ENCODE assay signal across 28 mouse cellular contexts in the genomic region with DNA sequence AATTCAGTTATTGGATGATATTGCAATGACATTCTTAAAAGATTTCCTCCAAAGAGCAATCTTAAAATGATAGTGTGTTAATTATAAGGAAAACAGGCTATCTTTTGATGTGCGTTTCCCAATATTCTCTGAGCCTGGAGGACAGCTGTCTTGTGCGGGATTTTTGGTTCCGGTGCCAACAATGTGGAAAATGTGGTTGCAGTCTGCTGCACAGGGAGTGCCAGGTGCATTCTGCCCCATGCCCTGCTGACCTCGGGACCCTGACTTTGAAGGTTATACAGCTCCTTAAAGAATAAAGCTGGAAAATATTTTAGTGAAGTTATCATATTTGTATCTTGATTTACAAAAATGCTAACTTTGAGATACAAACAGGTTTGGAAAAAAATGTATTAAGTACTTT.
"Had no signal": no experiment of that assay in that cellular context is flagged by ENCODE, and none has a peak within 500 bp of the region (broad histone marks: within the 10 kb centered on the region; RNA-seq: fewer than 3 reads in every experiment).

No protein-coding gene starts in this region.

- H3K9ac ChIP-seq: heart, embryonic 13.5 days; heart, embryonic 15.5 days; hindbrain, embryonic 12.5 days; hindbrain, embryonic 14.5 days; intestine, embryonic 15.5 days; limb, embryonic 12.5 days; liver, embryonic 13.5 days; liver, embryonic 15.5 days; liver, postnatal 0 days had no signal

- H3K27ac ChIP-seq: gastrocnemius, adult 2 months; heart, adult 2 months; heart, embryonic 13.5 days; heart, embryonic 15.5 days; hindbrain, embryonic 10.5 days; intestine, embryonic 15.5 days; left cerebral cortex, adult 2 months; limb, embryonic 10.5 days; limb, embryonic 12.5 days; liver, embryonic 15.5 days had no signal

- ATAC-seq: inflammation-experienced regulatory T-cells, adult 6 months; intestine, embryonic 15.5 days; intestine, postnatal 0 days; liver, postnatal 0 days had no signal

- DNase-seq: gastrocnemius, adult 2 months; gastrocnemius, postnatal 10 days; gastrocnemius, postnatal 25 days; heart, adult 2 months; heart, postnatal 14 days; heart, postnatal 4 days; kidney, adult 18-20 months; kidney, adult 8-10 months; kidney, postnatal 10 days; kidney, postnatal 25 days; kidney, postnatal 4 days; liver; liver, embryonic 13.5 days; liver, postnatal 0 days had no signal

- H3K4me1 ChIP-seq: heart, embryonic 15.5 days; limb, embryonic 10.5 days; limb, embryonic 12.5 days had no signal

- H3K4me2 ChIP-seq: heart, embryonic 11.5 days; heart, embryonic 13.5 days; heart, embryonic 15.5 days; hindbrain, embryonic 12.5 days; hindbrain, embryonic 14.5 days; intestine, embryonic 15.5 days; limb, embryonic 12.5 days; liver, embryonic 11.5 days; liver, embryonic 13.5 days; liver, embryonic 15.5 days had no signal

- H3K27me3 ChIP-seq: heart, embryonic 13.5 days; heart, embryonic 15.5 days; hindbrain, embryonic 12.5 days; intestine, embryonic 15.5 days; limb, embryonic 12.5 days; liver, embryonic 13.5 days; liver, embryonic 15.5 days had no signal

- H3K4me3 ChIP-seq: gastrocnemius, adult 2 months; heart, adult 2 months; heart, embryonic 13.5 days; heart, embryonic 15.5 days; hindbrain, embryonic 10.5 days; hindbrain, embryonic 12.5 days; intestine, embryonic 15.5 days; left cerebral cortex, adult 2 months; limb, embryonic 10.5 days; limb, embryonic 12.5 days; liver, embryonic 13.5 days; liver, embryonic 15.5 days had no signal

- H3K9me3 ChIP-seq: heart, embryonic 13.5 days; heart, embryonic 15.5 days; hindbrain, embryonic 10.5 days; hindbrain, embryonic 12.5 days; intestine, embryonic 15.5 days; limb, embryonic 10.5 days; limb, embryonic 12.5 days; liver, embryonic 13.5 days; liver, embryonic 15.5 days had no signal
